Mouse (Mus musculus): ENCODE measurements around the gene Slc35f5.
A peak's percentile ranks its signal among the peaks of the same experiment; 100 is the strongest.
"Not testable (repeated sequence)": the region's sequence is repeated elsewhere in the genome, so short reads cannot be mapped to it uniquely, and the experiment has no call there.

The Slc35f5 gene

GRCm38 (mm10) chr1:125533180-125533912, 27.0 kb upstream of the Slc35f5 start:
- H3K36me3 ChIP-seq (ENCODE audit: insufficient read depth, low read length); H3K27me3 ChIP-seq (ENCODE audit: insufficient read depth, low read length); H3K4me3 ChIP-seq (replicated peaks; ENCODE audit: low read length); H3K9me3 ChIP-seq (ENCODE audit: low read length): not testable (repeated sequence)
- peaks cover 39% of the 10 kb centered on the region for H3K4me1 ChIP-seq (replicated peaks; ENCODE audit: low read depth, low read length)
- TF ChIP-seq NANOG (IDR thresholded peaks at IDR 0.05; ENCODE audit: borderline replicate concordance, low read length) = peak; percentile 32

GRCm38 (mm10) chr1:125537131-125537530, 23.3 kb upstream of the Slc35f5 start:
- no peak for TF ChIP-seq POU5F1 (IDR thresholded peaks at IDR 0.05; ENCODE audit: borderline replicate concordance, low read length)
- no peak for TF ChIP-seq NANOG (IDR thresholded peaks at IDR 0.05; ENCODE audit: borderline replicate concordance, low read length)
- no peak for TF ChIP-seq CTCF (conservative IDR thresholded peaks at IDR 0.05; ENCODE audit: low read length)
- Histone ChIP-seq H3K27me3 (ENCODE audit: insufficient read depth, low read length) (no peaks in the 10 kb centered on the region), H3K4me3 (replicated peaks; ENCODE audit: low read length) (no peak overlapping the region), H3K36me3 (ENCODE audit: insufficient read depth, low read length) (no peaks in the 10 kb centered on the region), H3K4me1 (replicated peaks; ENCODE audit: low read depth, low read length) (peaks cover 27% of the 10 kb centered on the region), H3K9me3 (ENCODE audit: low read length) (no peaks in the 10 kb centered on the region)

GRCm38 (mm10) chr1:125537776-125538175, 22.6 kb upstream of the Slc35f5 start:
- Histone ChIP-seq H3K4me1 (replicated peaks; ENCODE audit: low read depth, low read length) (peaks cover 21% of the 10 kb centered on the region), H3K27me3 (ENCODE audit: insufficient read depth, low read length) (no peaks in the 10 kb centered on the region), H3K9me3 (ENCODE audit: low read length) (no peaks in the 10 kb centered on the region), H3K36me3 (ENCODE audit: insufficient read depth, low read length) (no peaks in the 10 kb centered on the region), H3K4me3 (replicated peaks; ENCODE audit: low read length) (no peak overlapping the region)
- TF ChIP-seq POU5F1 (IDR thresholded peaks at IDR 0.05; ENCODE audit: borderline replicate concordance, low read length) (no peak), CTCF (conservative IDR thresholded peaks at IDR 0.05; ENCODE audit: low read length) (no peak), NANOG (IDR thresholded peaks at IDR 0.05; ENCODE audit: borderline replicate concordance, low read length) (no peak)

GRCm38 (mm10) chr1:125539312-125539711, 21.1 kb upstream of the Slc35f5 start:
- Histone ChIP-seq H3K36me3 (ENCODE audit: insufficient read depth, low read length) (no peaks in the 10 kb centered on the region), H3K4me1 (replicated peaks; ENCODE audit: low read depth, low read length) (peaks cover 12% of the 10 kb centered on the region), H3K27me3 (ENCODE audit: insufficient read depth, low read length) (no peaks in the 10 kb centered on the region), H3K9me3 (ENCODE audit: low read length) (no peaks in the 10 kb centered on the region), H3K4me3 (replicated peaks; ENCODE audit: low read length) (no peak overlapping the region)
- TF ChIP-seq CTCF (conservative IDR thresholded peaks at IDR 0.05; ENCODE audit: low read length) (no peak), POU5F1 (IDR thresholded peaks at IDR 0.05; ENCODE audit: borderline replicate concordance, low read length) (no peak), NANOG (IDR thresholded peaks at IDR 0.05; ENCODE audit: borderline replicate concordance, low read length) (no peak)

GRCm38 (mm10) chr1:125542008-125542999, 18.1 kb upstream of the Slc35f5 start:
- no peak overlapping the region for H3K4me3 ChIP-seq (replicated peaks; ENCODE audit: low read length)
- no peaks in the 10 kb centered on the region for H3K27me3 ChIP-seq (ENCODE audit: insufficient read depth, low read length)
- no peaks in the 10 kb centered on the region for H3K9me3 ChIP-seq (ENCODE audit: low read length)
- TF ChIP-seq CTCF (conservative IDR thresholded peaks at IDR 0.05; ENCODE audit: low read length) (no peak), NANOG (IDR thresholded peaks at IDR 0.05; ENCODE audit: borderline replicate concordance, low read length) (no peak), POU5F1 (IDR thresholded peaks at IDR 0.05; ENCODE audit: borderline replicate concordance, low read length) (no peak)
- no peaks in the 10 kb centered on the region for H3K4me1 ChIP-seq (replicated peaks; ENCODE audit: low read depth, low read length)
- H3K36me3 ChIP-seq (ENCODE audit: insufficient read depth, low read length) = no peaks in the 10 kb centered on the region

GRCm38 (mm10) chr1:125549872-125550271, 10.5 kb upstream of the Slc35f5 start:
- Histone ChIP-seq H3K27me3 (ENCODE audit: insufficient read depth, low read length) (no peaks in the 10 kb centered on the region), H3K4me1 (replicated peaks; ENCODE audit: low read depth, low read length) (no peaks in the 10 kb centered on the region), H3K36me3 (ENCODE audit: insufficient read depth, low read length) (no peaks in the 10 kb centered on the region), H3K4me3 (replicated peaks; ENCODE audit: low read length) (no peak overlapping the region), H3K9me3 (ENCODE audit: low read length) (no peaks in the 10 kb centered on the region)
- TF ChIP-seq NANOG (IDR thresholded peaks at IDR 0.05; ENCODE audit: borderline replicate concordance, low read length) = no peak
- TF ChIP-seq POU5F1 (IDR thresholded peaks at IDR 0.05; ENCODE audit: borderline replicate concordance, low read length) = no peak
- TF ChIP-seq CTCF (conservative IDR thresholded peaks at IDR 0.05; ENCODE audit: low read length) = no peak

GRCm38 (mm10) chr1:125550359-125550758, 10.0 kb upstream of the Slc35f5 start:
- TF ChIP-seq NANOG (IDR thresholded peaks at IDR 0.05; ENCODE audit: borderline replicate concordance, low read length) (no peak), POU5F1 (IDR thresholded peaks at IDR 0.05; ENCODE audit: borderline replicate concordance, low read length) (no peak), CTCF (conservative IDR thresholded peaks at IDR 0.05; ENCODE audit: low read length) (no peak)
- Histone ChIP-seq H3K36me3 (ENCODE audit: insufficient read depth, low read length) (no peaks in the 10 kb centered on the region), H3K4me3 (replicated peaks; ENCODE audit: low read length) (no peak overlapping the region), H3K9me3 (ENCODE audit: low read length) (no peaks in the 10 kb centered on the region), H3K4me1 (replicated peaks; ENCODE audit: low read depth, low read length) (no peaks in the 10 kb centered on the region), H3K27me3 (ENCODE audit: insufficient read depth, low read length) (no peaks in the 10 kb centered on the region)

- H3K9me3 ChIP-seq (ENCODE audit: low read length) = no peaks in the 10 kb centered on the region
- no peaks in the 10 kb centered on the region for H3K36me3 ChIP-seq (ENCODE audit: insufficient read depth, low read length)
- H3K4me3 ChIP-seq (replicated peaks; ENCODE audit: low read length) = no peak overlapping the region
- H3K27me3 ChIP-seq (ENCODE audit: insufficient read depth, low read length) = no peaks in the 10 kb centered on the region
- no peaks in the 10 kb centered on the region for H3K4me1 ChIP-seq (replicated peaks; ENCODE audit: low read depth, low read length)
- no peak for TF ChIP-seq NANOG (IDR thresholded peaks at IDR 0.05; ENCODE audit: borderline replicate concordance, low read length)
- TF ChIP-seq POU5F1 (IDR thresholded peaks at IDR 0.05; ENCODE audit: borderline replicate concordance, low read length) = no peak
- TF ChIP-seq CTCF (conservative IDR thresholded peaks at IDR 0.05; ENCODE audit: low read length) = no peak
Observed at GRCm38 (mm10) chr1:125551564-125551963, 8.8 kb upstream of the Slc35f5 start.

Data from E14TG2a.4 (cell line).